Mouse (Mus musculus) heart, embryonic 13.5 days (tissue): ENCODE measurements at regions not wholly inside any gene's neighbourhood (a gene's known extent, or its start where the extent isn't known, plus 50 kb on each side); places are given as distances from the start of the nearest gene placed in this dataset.

Experiments used
- ATAC-seq: fragments of 200-750 bp; cut with Nextera tagmentation; 2 replicates; pipeline ENCODE4 v1.8.0; 2017; ENCODE audit warnings: moderate TSS enrichment; ENCODE audit not compliant: insufficient number of reproducible peaks, low FRiP score, low TSS enrichment; ENCODE audit errors: extremely low read depth
- H3K27ac ChIP-seq: fragments of 300-500 bp; sonication (generic); replicated peaks from 2 replicates; pipeline ENCODE4 v1.5.1; 2015; ENCODE audit warnings: moderate library complexity, mild to moderate bottlenecking, inconsistent platforms
- H3K27me3 ChIP-seq: fragments of 300-500 bp; sonication (generic); replicated peaks from 2 replicates; pipeline ENCODE4 v1.6.1; 2015; ENCODE audit warnings: mild to moderate bottlenecking, inconsistent platforms
- H3K36me3 ChIP-seq: fragments of 300-500 bp; sonication (generic); 2 replicates; pipeline ENCODE4 v1.6.1; 2015; ENCODE audit warnings: mild to moderate bottlenecking, inconsistent platforms
- H3K4me1 ChIP-seq: fragments of 300-500 bp; sonication (generic); 2 replicates; pipeline ENCODE4 v1.6.1; 2015; ENCODE audit warnings: inconsistent platforms
- H3K4me2 ChIP-seq: fragments of 300-500 bp; sonication (generic); 2 replicates; pipeline ENCODE4 v1.6.1; 2015; ENCODE audit warnings: inconsistent platforms, mild to moderate bottlenecking, moderate library complexity
- H3K4me3 ChIP-seq: fragments of 300-500 bp; sonication (generic); 2 replicates; pipeline ENCODE4 v1.5.1; 2015; ENCODE audit warnings: moderate library complexity, mild to moderate bottlenecking, inconsistent platforms
- H3K9ac ChIP-seq: fragments of 300-500 bp; sonication (generic); 2 replicates; pipeline ENCODE4 v1.6.1; 2015; ENCODE audit warnings: inconsistent platforms, mild to moderate bottlenecking, moderate library complexity
- H3K9me3 ChIP-seq: fragments of 300-500 bp; sonication (generic); 2 replicates; pipeline ENCODE4 v1.6.1; 2016; ENCODE audit warnings: inconsistent platforms
- WGBS: fragments of 180-500 bp; shearing (Covaris S2); methylation state at CpG from one replicate; pipeline ENCODE4 v1.1.7; 2015; ENCODE audit warnings: mixed read lengths; 5-methylcytosine and 5-hydroxymethylcytosine counted together

GRCm38 (mm10) chr8:103993897-103994296 is 107.5 kb upstream of the Cdh5 start:
- H3K36me3 ChIP-seq, result no peaks in the 10 kb centered on the region
- no peaks in the 10 kb centered on the region for H3K27me3 ChIP-seq
- 62% methylated on average over 2 of the region's 2 CpGs for WGBS

GRCm38 (mm10) chr8:103998143-103998542 is 103.3 kb upstream of the Cdh5 start:
- H3K36me3 ChIP-seq, result no peaks in the 10 kb centered on the region
- H3K9ac ChIP-seq, result no peak overlapping the region
- no peaks in the 10 kb centered on the region for H3K9me3 ChIP-seq
- ATAC-seq, result no peak
- H3K4me1 ChIP-seq, result peaks cover 5% of the 10 kb centered on the region; the same call in 1 of the 2 replicates
- no peaks in the 10 kb centered on the region for H3K27me3 ChIP-seq
- no peak overlapping the region for H3K4me3 ChIP-seq
- H3K4me2 ChIP-seq, result no peak overlapping the region
- no peak overlapping the region for H3K27ac ChIP-seq
- 48% methylated on average over 6 of the region's 6 CpGs for WGBS

More at GRCm38 (mm10) chr8:103993897-103994296, 107.5 kb upstream of the Cdh5 start:
- no peak for ATAC-seq
- Histone ChIP-seq H3K4me2 (no peak overlapping the region), H3K9me3 (no peaks in the 10 kb centered on the region), H3K4me3 (no peak overlapping the region), H3K4me1 (peaks cover 5% of the 10 kb centered on the region; the same call in 1 of the 2 replicates), H3K27ac (no peak overlapping the region), H3K9ac (no peak overlapping the region)

DNA sequence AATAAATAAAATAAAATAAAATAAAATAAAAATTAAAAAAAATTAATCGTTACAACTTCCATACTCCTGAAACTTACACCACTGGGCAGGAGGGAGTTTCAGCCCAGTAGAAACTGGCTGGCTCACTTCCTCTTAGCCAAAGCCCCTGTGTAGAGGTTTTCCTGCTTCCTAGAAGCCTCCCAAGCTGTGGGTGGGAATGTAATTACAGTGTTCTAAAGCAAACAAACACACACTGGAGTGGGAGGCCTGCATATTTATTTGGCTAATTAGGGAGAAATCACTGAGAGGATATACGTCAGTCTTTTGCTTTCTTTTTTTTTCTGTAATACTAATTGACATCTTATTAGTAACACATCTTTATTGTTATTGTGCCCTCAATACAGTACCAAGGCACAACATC is 94.2 kb upstream of the Cdh5 start:
- no peak overlapping the region for H3K9ac ChIP-seq
- 78% methylated on average over 2 of the region's 2 CpGs for WGBS
- ATAC-seq, result no peak
- no peaks in the 10 kb centered on the region for H3K4me1 ChIP-seq
- no peaks in the 10 kb centered on the region for H3K27me3 ChIP-seq
- H3K9me3 ChIP-seq, result no peaks in the 10 kb centered on the region
- H3K27ac ChIP-seq, result no peak overlapping the region
- no peak overlapping the region for H3K4me2 ChIP-seq
- no peak overlapping the region for H3K4me3 ChIP-seq
- H3K36me3 ChIP-seq, result no peaks in the 10 kb centered on the region

DNA sequence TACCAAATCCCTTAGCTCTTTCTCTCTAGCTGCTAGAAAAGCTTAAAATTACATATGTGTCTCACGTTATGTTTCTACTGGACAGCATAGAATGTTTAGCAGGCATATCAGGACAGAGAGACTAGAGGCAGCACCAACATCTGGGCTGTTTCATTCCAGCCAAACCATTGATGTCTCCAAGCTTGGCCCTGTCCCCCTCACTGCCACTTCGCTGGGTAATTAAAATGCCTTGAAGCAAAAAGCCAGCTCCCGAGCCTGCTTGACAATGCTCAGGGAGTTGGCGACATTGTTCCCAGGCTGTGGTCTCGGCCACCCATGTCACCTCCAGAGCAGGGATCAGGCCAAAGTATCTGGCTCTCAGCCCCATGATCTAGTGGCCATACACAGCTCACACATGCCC is 92.7 kb upstream of the Cdh5 start:
- Histone ChIP-seq H3K27me3 (no peaks in the 10 kb centered on the region), H3K36me3 (no peaks in the 10 kb centered on the region), H3K4me1 (no peaks in the 10 kb centered on the region), H3K9ac (no peak overlapping the region), H3K27ac (no peak overlapping the region), H3K4me2 (no peak overlapping the region), H3K9me3 (no peaks in the 10 kb centered on the region), H3K4me3 (no peak overlapping the region)
- 69% methylated on average over 5 of the region's 5 CpGs for WGBS
- no peak for ATAC-seq

- Histone ChIP-seq H3K4me2 (no peak overlapping the region), H3K9ac (no peak overlapping the region), H3K27ac (no peak overlapping the region), H3K9me3 (no peaks in the 10 kb centered on the region), H3K4me1 (no peaks in the 10 kb centered on the region), H3K27me3 (no peaks in the 10 kb centered on the region), H3K4me3 (no peak overlapping the region), H3K36me3 (no peaks in the 10 kb centered on the region)
- WGBS, result 82% methylated on average over 6 of the region's 6 CpGs
- no peak for ATAC-seq
Measured at GRCm38 (mm10) chr8:104009306-104009705, 92.1 kb upstream of the Cdh5 start.

DNA sequence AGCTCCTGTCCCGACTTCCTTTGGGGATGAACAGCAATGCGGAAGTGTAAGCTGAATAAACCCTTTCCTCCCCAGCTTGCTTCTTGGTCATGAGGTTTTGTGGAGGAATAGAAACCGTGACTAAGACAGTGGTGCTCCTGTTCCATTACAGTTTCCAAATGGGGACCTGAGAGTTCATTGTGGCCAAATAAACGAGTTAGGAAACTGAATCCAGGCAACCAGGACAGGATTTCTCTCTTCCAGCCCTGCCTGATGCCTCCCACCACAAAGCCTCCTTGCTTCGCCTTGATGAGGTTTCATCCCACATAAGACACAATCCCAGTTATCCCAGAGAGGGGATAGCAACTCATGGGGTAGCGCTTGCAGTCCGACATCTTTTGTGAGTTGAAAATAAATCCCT is 79.2 kb upstream of the Cdh5 start:
- no peak overlapping the region for H3K4me2 ChIP-seq
- ATAC-seq, result no peak
- H3K9ac ChIP-seq, result no peak overlapping the region
- peak overlapping the region; percentile 69 for H3K27ac ChIP-seq
- no peaks in the 10 kb centered on the region for H3K36me3 ChIP-seq
- H3K27me3 ChIP-seq, result peaks cover 10% of the 10 kb centered on the region
- peaks cover 25% of the 10 kb centered on the region for H3K4me1 ChIP-seq
- H3K9me3 ChIP-seq, result no peaks in the 10 kb centered on the region
- no peak overlapping the region for H3K4me3 ChIP-seq
- WGBS, result 78% methylated on average over 7 of the region's 7 CpGs

DNA sequence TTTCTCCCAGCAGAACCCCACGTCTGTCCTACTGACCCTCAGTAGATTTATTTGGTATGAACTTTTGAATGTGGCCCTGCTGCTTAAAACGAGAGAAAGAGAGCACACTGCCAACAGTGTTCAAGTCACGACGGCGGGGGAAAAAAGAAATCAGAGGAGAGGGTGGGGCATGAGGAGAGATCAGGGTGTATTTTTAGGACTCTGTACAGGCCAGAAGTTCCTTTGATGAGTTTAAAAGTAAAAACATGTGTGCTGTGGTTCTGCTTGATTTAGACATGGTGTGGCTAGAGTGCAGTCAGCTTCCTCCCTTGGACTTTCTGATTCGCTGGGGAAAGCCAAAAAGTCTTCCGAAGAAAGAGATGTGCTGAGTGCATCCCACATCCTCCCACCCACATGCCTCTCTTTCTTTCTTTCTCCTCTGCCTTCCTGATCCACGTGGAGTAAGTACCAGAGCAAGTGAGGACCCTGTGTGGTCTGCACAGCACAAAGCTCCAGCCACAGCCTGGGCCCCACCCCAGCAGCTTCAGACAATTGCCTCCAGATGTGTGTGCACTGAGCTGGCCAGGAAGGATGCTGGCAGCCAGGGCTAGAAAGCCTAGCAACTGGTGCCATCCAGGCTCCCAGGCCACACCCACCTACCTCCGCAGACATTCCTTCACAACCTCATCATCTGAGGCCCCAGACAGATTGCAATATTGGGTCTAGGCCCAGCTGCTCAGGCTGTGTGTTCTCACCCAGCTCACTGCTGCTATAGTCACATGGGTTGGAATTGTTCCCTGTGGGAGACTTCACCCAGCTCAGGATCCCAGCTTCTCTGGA is 78.5 kb upstream of the Cdh5 start:
- Histone ChIP-seq H3K9ac (no peak overlapping the region), H3K4me2 (no peak overlapping the region), H3K9me3 (no peaks in the 10 kb centered on the region), H3K4me3 (no peak overlapping the region), H3K27me3 (peaks cover 13% of the 10 kb centered on the region), H3K36me3 (no peaks in the 10 kb centered on the region), H3K4me1 (peaks cover 25% of the 10 kb centered on the region), H3K27ac (peak overlapping the region; percentile 69)
- 48% methylated on average over 9 of the region's 9 CpGs for WGBS
- no peak for ATAC-seq

GRCm38 (mm10) chr8:104027161-104027821 is 74.1 kb upstream of the Cdh5 start:
- no peak overlapping the region for H3K27ac ChIP-seq
- peaks cover 22% of the 10 kb centered on the region for H3K4me1 ChIP-seq
- WGBS, result 75% methylated on average over 11 of the region's 11 CpGs
- no peaks in the 10 kb centered on the region for H3K36me3 ChIP-seq
- no peak overlapping the region for H3K4me2 ChIP-seq
- H3K27me3 ChIP-seq, result peaks cover 5% of the 10 kb centered on the region; the same call in 1 of the 2 replicates
- no peak overlapping the region for H3K4me3 ChIP-seq
- no peak overlapping the region for H3K9ac ChIP-seq
- ATAC-seq, result no peak
- H3K9me3 ChIP-seq, result peaks cover 11% of the 10 kb centered on the region; the same call in 1 of the 2 replicates

DNA sequence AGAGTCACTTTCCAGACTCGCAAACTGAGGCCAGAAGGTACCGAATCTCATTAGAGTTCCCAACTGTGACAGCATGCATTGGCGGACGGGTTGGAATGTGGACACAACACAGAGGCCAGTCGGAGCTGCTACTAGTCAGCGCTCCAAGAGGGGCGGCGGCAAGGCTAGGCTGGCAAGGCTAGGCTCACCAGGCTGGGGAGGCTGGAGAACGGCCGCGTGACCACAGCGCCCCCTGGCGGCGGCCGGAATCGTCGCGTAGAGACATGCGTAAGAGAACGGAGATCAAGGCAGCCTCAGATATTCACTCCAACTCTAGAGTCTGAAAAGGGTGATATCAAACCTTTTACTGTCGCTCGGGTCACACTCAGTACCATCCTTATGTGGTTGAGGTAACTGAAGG is 72.8 kb upstream of the Cdh5 start:
- H3K4me2 ChIP-seq, result peak overlapping the region; percentile 62

DNA sequence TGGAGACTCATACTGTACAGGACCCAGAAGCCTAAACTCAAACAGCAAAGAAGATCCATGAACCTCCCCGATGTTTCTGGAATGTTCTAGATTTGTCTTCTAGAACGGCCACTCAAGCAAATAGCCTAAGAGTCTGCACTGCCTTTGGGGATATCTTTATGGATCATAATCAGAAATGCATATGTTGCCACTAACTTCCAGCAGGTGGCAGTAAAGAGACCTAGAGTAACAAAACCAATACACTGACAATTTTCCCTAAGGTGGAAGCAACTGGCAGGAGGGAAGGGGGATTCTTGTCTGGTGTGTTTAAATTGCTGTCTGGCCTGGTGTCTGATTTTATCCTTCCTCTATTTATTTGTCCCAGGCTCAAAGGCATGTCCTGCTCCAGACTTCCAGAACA is 69.2 kb upstream of the Cdh5 start:
- no peak overlapping the region for H3K9ac ChIP-seq
- no peak overlapping the region for H3K27ac ChIP-seq
- no peak overlapping the region for H3K4me2 ChIP-seq
- peaks cover 11% of the 10 kb centered on the region; the same call in 1 of the 2 replicates for H3K9me3 ChIP-seq
- H3K4me1 ChIP-seq, result peaks cover 7% of the 10 kb centered on the region
- no peak overlapping the region for H3K4me3 ChIP-seq
- peaks cover 5% of the 10 kb centered on the region; the same call in 1 of the 2 replicates for H3K27me3 ChIP-seq
- whole genome bisulfite sequencing, result 91% methylated on average over 2 of the region's 2 CpGs
- no peak for ATAC-seq
- no peaks in the 10 kb centered on the region for H3K36me3 ChIP-seq

More for the DNA sequence above, 72.8 kb upstream of the Cdh5 start:
- Histone ChIP-seq H3K36me3 (no peaks in the 10 kb centered on the region), H3K4me1 (peaks cover 10% of the 10 kb centered on the region), H3K9me3 (peaks cover 11% of the 10 kb centered on the region; the same call in 1 of the 2 replicates), H3K4me3 (peak overlapping the region; percentile 27; the same call in 1 of the 2 replicates), H3K27me3 (peaks cover 5% of the 10 kb centered on the region; the same call in 1 of the 2 replicates), H3K9ac (peak overlapping the region; percentile 45; the same call in 1 of the 2 replicates), H3K27ac (0 out of 2 replicates have a peak overlapping the region, but pooled peaks have one; percentile 2)
- ATAC-seq, result peak; percentile 56; the same call in 1 of the 2 replicates
- WGBS, result 3% methylated on average over 22 of the region's 22 CpGs

- no peaks in the 10 kb centered on the region for H3K36me3 ChIP-seq
- H3K4me2 ChIP-seq, result no peak overlapping the region
- no peak for ATAC-seq
- WGBS, result 53% methylated on average over 2 of the region's 2 CpGs
- H3K4me3 ChIP-seq, result no peak overlapping the region
- peaks cover 4% of the 10 kb centered on the region for H3K4me1 ChIP-seq
- H3K9me3 ChIP-seq, result peaks cover 11% of the 10 kb centered on the region; the same call in 1 of the 2 replicates
- H3K9ac ChIP-seq, result no peak overlapping the region
- H3K27ac ChIP-seq, result no peak overlapping the region
- H3K27me3 ChIP-seq, result no peaks in the 10 kb centered on the region; the same call in 1 of the 2 replicates
Measured at GRCm38 (mm10) chr8:104033148-104033547, 68.3 kb upstream of the Cdh5 start.
